Mouse (Mus musculus) retina, postnatal 7 days (tissue): ENCODE data around the gene Gm16867.
"Not testable (repeated sequence)": the region's sequence is repeated elsewhere in the genome, so short reads cannot be mapped to it uniquely, and the experiment has no call there.

Experiments
- DNase-seq: peaks from one replicate; pipeline ENCODE4 v3.0.0-alpha.2; 2012; ENCODE audit warnings: low read depth, low spot score

Gm16867 gene

GRCm38 (mm10) chr14:69467612-69468366 is 35.4 kb downstream of the Gm16867 start:
- not testable (repeated sequence) for DNase-seq

- not testable (repeated sequence) for DNase-seq
Observed at GRCm38 (mm10) chr14:69464465-69464864, 38.7 kb downstream of the Gm16867 start.

- not testable (repeated sequence) for DNase-seq
Observed at GRCm38 (mm10) chr14:69457691-69458090, 45.5 kb downstream of the Gm16867 start.

- not testable (repeated sequence) for DNase-seq
Observed at GRCm38 (mm10) chr14:69454640-69455039, 48.5 kb downstream of the Gm16867 start.

- DNase-seq = not testable (repeated sequence)
Observed at GRCm38 (mm10) chr14:69448845-69449244, 54.3 kb downstream of the Gm16867 start.

GRCm38 (mm10) chr14:69447006-69447405 is 56.2 kb downstream of the Gm16867 start:
- not testable (repeated sequence) for DNase-seq

GRCm38 (mm10) chr14:69443092-69443692 is 60.0 kb downstream of the Gm16867 start:
- DNase-seq = not testable (repeated sequence)

GRCm38 (mm10) chr14:69440955-69441354 is 62.2 kb downstream of the Gm16867 start:
- DNase-seq = not testable (repeated sequence)

GRCm38 (mm10) chr14:69438678-69439214 is 64.4 kb downstream of the Gm16867 start:
- DNase-seq = not testable (repeated sequence)

GRCm38 (mm10) chr14:69421003-69421402 is 82.2 kb downstream of the Gm16867 start:
- not testable (repeated sequence) for DNase-seq

- DNase-seq = not testable (repeated sequence)
Observed at GRCm38 (mm10) chr14:69417545-69417944, 85.6 kb downstream of the Gm16867 start.
